Mouse (Mus musculus) small intestine, adult 2 months (tissue): ENCODE data around the gene Lclat1.

Experiments used
- CTCF ChIP-seq: fragments of 200-500 bp; IDR thresholded peaks from 2 replicates; pipeline ENCODE4 v1.5.1; 2012; ENCODE audit warnings: low read depth, mild to moderate bottlenecking, control low read depth, inconsistent platforms, low read length, moderate library complexity, mixed read lengths; ENCODE audit not compliant: insufficient replicate concordance, insufficient read length; ENCODE audit errors: extremely low read depth
- POLR2A ChIP-seq: fragments of 200-500 bp; IDR thresholded peaks from 2 replicates; pipeline ENCODE4 v1.6.1; 2012; ENCODE audit warnings: low read depth, mild to moderate bottlenecking, control low read depth, inconsistent platforms, low read length, moderate library complexity

DNA sequence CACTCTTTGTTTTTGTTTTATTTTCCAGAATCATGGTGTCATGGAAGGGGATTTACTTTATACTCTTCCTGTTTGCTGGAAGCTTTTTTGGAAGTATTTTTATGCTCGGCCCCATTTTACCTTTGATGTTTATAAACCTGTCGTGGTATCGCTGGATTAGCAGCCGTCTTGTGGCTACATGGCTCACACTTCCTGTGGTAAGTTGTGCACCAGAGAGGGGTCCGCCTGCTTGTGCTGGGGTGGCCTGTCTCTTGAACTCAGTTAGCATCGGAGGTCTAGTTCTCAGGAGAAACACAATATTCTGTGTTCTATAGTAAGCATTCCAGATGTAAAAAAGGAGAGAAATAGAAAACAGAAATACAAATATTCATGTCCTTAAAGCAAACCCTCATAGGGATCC lies 54.0 kb downstream of the Lclat1 start:
- TF ChIP-seq CTCF (no peak), POLR2A (no peak)
